Mouse (Mus musculus) effector memory CD4-positive, alpha-beta T cell, adult 7 months (primary cell): ENCODE results near the gene Cd53. TPM values are rescaled to one million over a fixed set of nuclear protein-coding genes. Genes with fewer than 3 reads are reported as not detected.

ENCODE experiments used
- polyA plus RNA-seq: library from polyadenylated mRNA; unstranded; fragments of 100-300 nt; shearing (Covaris generic); gene quantifications from one replicate; pipeline ENCODE4 v1.2.1, GENCODE M21; 2017

Cd53 gene
- polyA plus RNA-seq: 1,016 TPM

GRCm38 (mm10) chr3:106789930-106790329 lies at the start of gene Cd53:
TSS of gene Cd53 (minus strand) at chr3:106790149.

GRCm38 (mm10) chr3:106826187-106826586 lies 36.2 kb upstream of the Cd53 start, which contains the start of gene Olfr266:
TSS of gene Olfr266 (minus strand) at chr3:106826287.

Other genes with a start within 250 kb of the Cd53 start
- gene Dram2, start 242.4 kb downstream of the Cd53 start, polyA plus RNA-seq: 20.0 TPM
- 81.2 TPM for gene Cept1, start 242.3 kb downstream of the Cd53 start, polyA plus RNA-seq
- 36.7 TPM for gene Lrif1, start 105.2 kb downstream of the Cd53 start, polyA plus RNA-seq
- not detected for gene Olfr266, start 36.1 kb upstream of the Cd53 start, polyA plus RNA-seq
- 33.0 TPM for gene Kcna3, start 246.0 kb upstream of the Cd53 start, polyA plus RNA-seq